Mouse (Mus musculus) kidney, adult 9 months (tissue): ENCODE measurements around the gene Kif1a.
A peak's percentile ranks its signal among the peaks of the same experiment; 100 is the strongest.

Experiments
- DNase-seq: peaks from one replicate; pipeline ENCODE4 v3.0.0; 2022

Kif1a gene

GRCm38 (mm10) chr1:93092582-93092981, 9.2 kb downstream of the Kif1a start:
- DNase-seq: no peak

- no peak for DNase-seq
These were observed 16.6 kb downstream of the Kif1a start for GRCm38 (mm10) chr1:93085136-93085535.

- no peak for DNase-seq
These were observed 18.1 kb downstream of the Kif1a start for GRCm38 (mm10) chr1:93083420-93084285.

DNA sequence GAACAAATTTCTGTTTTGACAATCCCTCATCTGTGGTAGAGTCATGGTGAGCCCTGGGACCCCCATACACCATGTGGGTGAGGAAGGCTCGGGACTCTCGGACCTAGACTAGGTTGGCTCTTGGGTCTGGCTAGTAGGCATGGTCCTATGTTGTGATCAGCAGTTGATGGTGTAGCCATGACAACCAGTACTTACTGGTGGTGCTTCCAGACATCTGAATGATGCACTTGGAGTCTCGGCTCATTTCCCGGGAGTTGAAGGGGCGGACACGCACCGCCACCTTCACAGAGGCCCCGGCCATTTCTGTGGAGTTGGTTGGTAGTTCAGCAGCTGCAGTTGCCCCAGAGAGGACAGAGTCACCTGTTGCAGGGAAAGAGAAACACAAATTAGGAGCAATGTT, 19.6 kb downstream of the Kif1a start:
- no peak for DNase-seq

GRCm38 (mm10) chr1:93080930-93081589, 20.7 kb downstream of the Kif1a start:
- peak; percentile 36 for DNase-seq

GRCm38 (mm10) chr1:93079602-93080001, 22.1 kb downstream of the Kif1a start:
- DNase-seq: no peak

DNA sequence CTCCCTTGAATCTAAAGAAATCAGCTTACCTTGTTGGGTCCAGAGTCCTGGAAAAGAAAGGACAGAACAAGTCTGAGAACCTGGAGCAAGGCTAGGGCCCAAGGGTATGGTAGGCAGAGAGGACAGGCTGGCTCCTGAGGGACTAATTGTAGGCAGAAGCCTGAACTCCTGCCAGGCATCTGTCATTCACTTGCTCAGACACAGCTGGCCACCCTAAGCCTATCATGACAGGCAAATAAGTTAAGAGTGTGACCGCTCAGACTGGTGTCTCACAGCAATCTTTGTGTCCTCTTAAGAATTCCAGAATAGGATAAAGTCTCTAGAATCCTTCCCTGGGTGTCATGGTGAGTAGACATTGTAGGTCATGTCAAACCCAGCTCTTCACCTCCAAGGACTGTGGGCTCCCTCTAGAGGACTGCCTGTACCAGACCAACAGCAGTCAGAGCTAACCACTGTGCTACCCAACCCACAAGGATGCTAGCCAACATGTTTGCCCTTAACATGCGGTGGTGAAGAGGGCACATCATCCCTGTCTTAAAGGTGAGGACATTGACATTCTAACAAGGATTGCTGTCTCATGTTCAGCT, 29.4 kb downstream of the Kif1a start:
- DNase-seq: peak; percentile 6

- DNase-seq: no peak
These were observed 30.2 kb downstream of the Kif1a start for GRCm38 (mm10) chr1:93071487-93071971.

DNA sequence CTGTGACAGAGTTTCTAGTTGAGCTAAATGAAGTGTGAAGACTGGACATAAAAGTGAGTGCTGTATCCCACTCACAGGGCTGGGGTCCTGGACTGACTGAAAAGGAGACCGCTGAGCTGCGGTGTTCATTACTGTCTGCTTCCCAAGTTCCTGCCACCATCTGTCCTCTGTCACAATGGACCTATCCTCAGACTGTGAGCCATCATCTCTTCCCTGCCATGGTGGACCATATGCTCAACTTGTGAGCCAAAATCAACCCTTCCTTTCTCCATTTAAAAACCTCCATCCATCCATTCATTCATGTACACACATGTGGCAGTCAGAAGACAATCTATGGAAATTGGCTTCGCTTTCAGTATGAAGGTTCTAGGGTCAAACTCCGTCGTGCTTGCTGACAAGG, 30.9 kb downstream of the Kif1a start:
- no peak for DNase-seq

DNA sequence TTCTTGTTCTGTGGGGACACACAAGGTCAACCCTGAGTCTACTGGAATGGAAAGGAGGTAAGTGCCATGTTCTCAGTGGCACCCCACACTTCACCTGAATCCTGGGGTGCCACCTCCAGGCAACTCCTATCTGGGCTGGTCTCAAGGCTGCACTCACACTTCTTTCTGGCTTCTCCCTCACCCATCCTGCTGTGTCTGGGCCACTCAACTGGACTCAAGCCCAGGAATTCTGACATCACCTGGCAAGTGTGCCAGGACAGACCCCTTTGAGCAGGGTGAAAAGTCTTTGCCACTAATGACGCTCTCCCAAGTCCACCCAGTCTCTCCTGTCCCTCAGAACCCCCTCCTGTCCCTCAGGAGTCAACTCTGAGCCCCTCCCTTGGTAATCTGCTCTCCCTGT, 33.2 kb downstream of the Kif1a start:
- no peak for DNase-seq

- DNase-seq: no peak
These were observed 36.1 kb downstream of the Kif1a start for GRCm38 (mm10) chr1:93065654-93066053.

DNA sequence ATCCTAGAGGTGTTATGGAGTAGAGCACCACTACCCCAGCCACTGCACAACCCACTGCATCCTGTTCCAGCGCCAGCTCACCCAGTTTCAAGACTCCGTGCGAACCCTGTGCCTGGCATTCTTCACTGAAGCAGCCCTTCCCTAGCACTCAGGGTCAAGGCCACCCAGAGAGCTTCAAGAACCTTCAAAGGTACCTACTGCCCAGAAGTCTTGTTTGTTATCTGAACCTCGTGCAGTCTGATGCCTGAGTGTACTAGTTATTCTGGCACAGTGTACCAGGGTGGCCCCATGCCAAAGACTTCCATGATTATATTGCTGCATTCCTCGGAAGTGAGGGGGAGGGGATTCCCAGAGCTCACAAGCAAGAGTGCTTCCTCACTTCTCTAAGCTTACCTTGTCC, 38.1 kb downstream of the Kif1a start:
- peak; percentile 8 for DNase-seq

DNA sequence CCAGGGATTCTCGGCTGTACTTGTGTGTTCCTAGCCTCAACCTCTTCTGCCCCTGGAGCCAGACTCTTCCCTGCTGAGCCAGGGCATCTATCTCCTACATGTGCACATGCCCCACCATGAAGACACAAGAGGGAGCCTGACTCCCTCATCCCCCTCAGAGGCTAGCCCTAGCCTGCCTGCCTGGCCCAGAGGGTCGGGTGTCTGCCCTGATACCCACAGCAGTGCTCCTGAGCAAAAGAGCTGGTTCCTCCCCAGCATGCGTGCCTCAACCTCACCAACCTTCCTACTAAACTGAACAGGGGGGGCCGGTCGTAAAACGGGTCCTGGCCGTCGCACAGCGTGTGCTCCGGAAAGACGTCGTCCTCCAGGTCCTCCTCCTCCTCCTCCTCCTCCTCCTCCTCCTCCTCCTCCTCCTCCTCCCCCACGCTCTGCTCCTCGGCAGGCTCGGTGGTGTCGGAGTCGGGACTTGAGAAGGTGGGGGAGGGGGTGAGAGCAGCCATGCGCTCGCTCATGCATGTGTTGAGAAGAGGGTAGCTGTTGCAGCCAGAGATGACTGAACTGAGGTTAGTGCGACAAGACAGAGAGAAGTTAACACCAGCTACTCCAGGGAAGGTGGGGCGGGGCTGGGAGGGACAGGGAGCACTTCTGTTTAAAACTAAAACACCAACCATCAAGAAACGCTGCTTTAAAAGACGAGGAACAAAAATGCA, 50.5 kb downstream of the Kif1a start:
- DNase-seq: no peak

GRCm38 (mm10) chr1:93050071-93050470, 51.7 kb downstream of the Kif1a start:
- DNase-seq: no peak

DNA sequence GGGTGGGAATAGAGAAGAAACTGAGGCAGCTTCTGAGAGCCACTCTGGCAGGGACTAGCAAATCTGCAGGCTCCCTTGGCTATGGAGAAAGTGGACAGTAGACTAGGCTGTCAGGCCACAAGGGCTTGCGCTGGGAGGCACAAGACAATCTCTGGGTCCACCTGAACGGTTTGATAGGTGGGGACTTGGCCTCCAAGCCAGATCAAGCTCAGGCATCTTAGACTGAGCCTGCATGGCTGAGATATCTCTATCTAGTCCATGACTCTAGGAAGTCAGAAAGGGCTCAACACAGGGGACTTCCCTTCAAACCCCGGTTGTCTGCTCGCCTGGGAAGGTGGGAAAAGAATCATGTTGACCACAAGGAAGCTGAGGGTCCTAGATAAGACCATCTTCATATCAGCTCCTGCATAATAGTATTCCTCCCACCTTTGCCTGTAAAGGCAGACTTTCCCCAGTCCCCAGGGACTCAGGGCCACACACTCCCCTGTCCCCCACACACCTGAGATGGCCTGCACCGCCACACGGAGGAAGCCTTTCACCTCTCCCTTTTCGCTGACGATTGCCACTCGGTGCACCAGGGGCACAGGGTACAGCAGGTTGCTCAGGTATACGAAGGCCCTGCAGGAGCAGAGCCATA, 55.5 kb downstream of the Kif1a start:
- DNase-seq: no peak

- DNase-seq: no peak
These were observed 65.8 kb downstream of the Kif1a start for GRCm38 (mm10) chr1:93035981-93036380.

GRCm38 (mm10) chr1:93033989-93034388, 67.8 kb downstream of the Kif1a start:
- no peak for DNase-seq

- no peak for DNase-seq
These were observed 70.6 kb downstream of the Kif1a start for GRCm38 (mm10) chr1:93031199-93031598.

DNA sequence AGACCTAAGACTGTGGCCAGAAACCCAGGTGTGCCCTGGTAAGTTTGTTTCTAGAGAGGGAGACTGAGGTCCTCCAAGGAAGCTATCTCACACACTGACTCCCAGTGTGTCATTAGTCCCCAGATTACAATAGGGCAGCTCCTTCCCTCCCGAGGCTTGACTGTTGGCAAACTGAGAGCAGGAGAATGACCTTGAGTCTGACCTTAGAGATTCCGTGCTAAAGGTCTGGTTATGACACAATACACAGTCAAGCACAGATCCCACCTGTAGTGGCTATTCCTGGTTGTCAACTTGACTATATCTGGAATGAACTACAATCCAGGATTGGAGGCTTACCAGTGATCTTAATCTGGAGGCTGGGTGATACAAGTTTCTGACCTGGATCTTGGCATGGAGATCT, 71.7 kb downstream of the Kif1a start:
- DNase-seq: no peak

- DNase-seq: no peak
These were observed 72.4 kb downstream of the Kif1a start for GRCm38 (mm10) chr1:93029387-93029786.

GRCm38 (mm10) chr1:93026600-93026999, 75.2 kb downstream of the Kif1a start:
- DNase-seq: no peak

- DNase-seq: no peak
These were observed 81.1 kb downstream of the Kif1a start for GRCm38 (mm10) chr1:93020602-93021001.

GRCm38 (mm10) chr1:93018716-93019115, 83.0 kb downstream of the Kif1a start:
- DNase-seq: no peak
